Mouse (Mus musculus) urinary bladder, postnatal 10 days (tissue): ENCODE data around the gene Sec16a.
"Not testable (repeated sequence)": the region's sequence is repeated elsewhere in the genome, so short reads cannot be mapped to it uniquely, and the experiment has no call there.

Experiments used
- DNase-seq: peaks from one replicate; pipeline ENCODE4 v3.0.0; 2022; ENCODE audit warnings: low spot score

The Sec16a gene

DNA sequence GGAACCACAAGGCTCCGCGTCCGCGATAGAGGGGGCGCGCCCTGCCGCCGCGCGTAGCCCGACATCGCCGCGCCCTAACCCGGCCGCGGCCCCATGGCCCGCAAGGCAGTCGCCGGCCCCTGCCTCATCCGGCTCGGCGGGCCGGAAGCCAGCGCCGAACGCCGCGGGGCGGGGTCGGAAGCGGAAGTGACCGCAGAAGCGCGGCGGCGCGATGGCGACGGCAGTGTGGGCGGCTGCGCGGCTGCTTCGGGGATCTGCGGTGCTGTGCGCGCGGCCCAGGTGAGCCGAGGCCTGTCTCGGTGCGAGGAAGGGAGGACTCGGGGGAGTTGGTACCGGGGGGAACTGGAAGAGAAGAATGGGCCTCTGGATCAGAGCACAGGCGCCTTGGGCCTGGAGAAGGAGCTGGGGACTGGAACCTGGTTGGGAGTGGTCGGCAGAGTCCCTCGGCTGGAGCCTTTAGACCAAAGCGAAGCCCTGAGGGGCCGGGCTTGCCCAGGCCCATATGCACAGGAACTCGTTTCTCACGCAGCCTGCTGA, 55.8 kb downstream of the Sec16a start, which contains the start of the genes Entr1 and Pmpca:
TSS of gene Entr1 (minus strand) at position 163 of the 537 bp plus-strand sequence.
TSS of gene Pmpca (plus strand) at position 186 of the 537 bp plus-strand sequence.
- peak; percentile 27 for DNase-seq

DNA sequence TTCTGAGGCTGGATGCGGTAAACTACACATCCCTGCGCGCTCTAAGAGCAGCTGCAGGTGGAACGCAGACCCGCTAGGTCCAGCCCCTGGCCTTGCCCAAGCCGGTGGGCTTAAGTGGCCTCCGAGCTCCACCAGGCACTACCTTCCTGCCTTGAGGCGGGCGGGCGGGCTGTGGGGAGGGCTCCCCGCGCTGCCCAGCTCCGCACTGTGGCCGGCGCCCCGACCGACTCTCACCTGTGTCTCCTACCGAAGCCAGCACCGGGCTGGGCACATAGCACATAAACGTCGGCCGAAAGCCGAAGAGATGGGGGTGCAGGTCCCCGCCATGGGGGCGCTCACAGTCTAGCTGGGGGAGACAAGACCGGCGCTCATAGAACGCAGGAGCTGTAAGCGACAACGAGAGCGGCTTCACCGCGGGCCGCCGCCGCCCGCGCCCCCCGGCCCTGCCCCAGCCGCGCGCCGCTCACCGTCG, 56.3 kb downstream of the Sec16a start:
- DNase-seq = no peak

DNA sequence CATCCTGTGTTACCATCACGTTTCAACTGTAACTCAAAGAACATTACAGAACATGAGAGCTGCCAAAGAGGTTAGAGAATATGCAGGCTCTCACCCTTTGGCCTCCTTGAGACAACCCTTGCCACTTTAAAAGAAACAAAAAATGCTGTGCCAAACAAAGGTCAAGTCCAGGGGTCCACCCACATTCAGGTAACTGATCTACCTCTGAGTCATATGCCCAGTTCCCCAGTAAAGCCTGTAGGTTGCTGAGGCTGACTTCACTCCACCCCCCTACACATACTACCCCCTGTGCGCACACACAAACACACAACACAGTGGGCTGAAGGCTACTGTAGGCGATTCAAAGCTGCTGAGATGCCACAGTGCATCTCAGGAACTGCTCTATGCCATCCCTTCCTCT, 57.3 kb downstream of the Sec16a start:
- DNase-seq = no peak

DNA sequence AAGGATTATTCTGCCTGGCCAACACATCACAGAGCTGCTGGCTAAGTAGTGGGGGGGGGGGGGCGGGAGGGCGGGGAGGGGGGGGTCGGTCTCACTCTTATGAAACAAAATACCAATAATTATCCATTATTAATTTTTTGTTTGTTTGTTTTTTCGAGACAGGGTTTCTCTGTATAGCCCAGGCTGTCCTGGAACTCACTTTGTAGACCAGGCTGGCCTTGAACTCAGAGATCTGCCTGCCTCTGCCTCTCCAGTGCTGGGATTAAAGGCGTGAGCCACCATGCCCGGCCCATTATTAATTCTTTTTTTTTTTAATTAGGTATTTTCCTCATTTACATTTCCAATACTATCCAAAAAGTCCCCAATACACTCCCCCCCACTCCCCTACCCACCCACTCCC, 64.1 kb downstream of the Sec16a start:
- not testable (repeated sequence) for DNase-seq

DNA sequence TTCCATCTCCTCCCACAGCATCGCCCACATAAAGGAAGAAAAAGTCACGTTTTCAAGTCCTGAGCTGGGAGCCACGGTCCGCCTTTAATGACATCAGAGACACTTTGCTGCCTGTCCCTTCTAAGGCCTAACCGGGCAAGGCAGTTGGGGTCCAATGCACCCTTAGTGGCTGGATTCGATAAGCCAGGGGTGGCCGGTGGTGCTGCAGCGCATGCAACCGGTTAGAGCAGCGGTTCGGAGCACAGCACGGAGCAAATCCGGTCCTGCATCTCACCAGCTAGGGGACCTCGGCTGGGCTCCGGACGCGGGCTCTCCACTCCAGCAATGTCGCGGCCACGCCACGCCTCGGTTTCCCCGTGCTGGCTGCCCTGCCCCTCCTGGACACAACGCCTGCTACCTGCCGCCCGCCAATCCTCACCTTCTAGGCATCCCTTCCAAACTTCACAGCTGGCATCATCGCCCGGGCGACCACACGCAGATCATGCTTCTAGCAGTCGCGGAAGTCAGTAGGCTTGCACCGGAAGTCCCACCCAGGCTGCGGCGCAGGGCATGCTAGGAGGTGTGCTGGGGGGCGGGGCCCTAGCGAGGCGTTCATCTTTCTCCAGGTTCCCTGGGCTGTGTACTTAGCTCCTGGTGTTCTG, 64.8 kb downstream of the Sec16a start, which contains the start of gene Snapc4:
TSS of gene Snapc4 (minus strand) at position 523 of the 641 bp plus-strand sequence.
- no peak for DNase-seq

DNA sequence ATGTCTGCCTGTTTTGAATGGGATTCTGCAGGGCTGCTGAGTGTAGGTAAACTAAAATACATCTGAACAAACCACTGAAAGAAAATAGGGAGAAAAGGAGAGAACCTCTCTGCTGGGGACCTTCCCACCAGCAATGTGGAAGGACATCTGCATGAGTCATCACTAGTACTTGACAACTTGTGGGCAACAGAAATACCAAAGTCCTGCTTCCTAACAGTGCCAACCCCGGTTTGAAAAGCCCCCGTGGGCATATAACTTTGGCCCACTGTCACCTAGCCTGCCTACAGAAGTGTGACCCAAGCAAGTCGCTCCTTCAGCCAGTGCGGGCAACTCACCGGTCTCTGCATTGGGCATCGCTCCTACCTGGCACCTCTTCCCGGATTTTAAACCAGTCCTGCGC, 72.6 kb downstream of the Sec16a start:
- no peak for DNase-seq

DNA sequence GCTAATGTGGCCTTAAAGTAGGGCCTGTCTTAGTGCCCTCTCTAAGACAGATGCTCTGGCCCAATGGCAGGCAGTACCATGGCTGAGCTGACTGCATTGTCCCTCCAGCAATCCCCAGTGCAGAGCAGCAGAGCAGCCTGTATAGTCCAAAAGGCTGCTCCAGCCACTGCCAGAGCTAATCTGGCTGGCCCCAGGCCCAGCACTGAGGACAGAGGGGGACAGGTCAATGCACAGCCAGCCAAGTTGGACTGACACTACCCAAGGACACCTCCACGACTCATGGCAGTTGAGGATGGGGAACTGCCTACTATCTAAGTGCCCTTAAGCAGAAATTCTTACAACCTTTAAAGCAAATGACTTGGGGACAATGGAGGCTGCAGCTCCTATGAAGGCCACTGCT, 76.4 kb downstream of the Sec16a start:
- no peak for DNase-seq

DNA sequence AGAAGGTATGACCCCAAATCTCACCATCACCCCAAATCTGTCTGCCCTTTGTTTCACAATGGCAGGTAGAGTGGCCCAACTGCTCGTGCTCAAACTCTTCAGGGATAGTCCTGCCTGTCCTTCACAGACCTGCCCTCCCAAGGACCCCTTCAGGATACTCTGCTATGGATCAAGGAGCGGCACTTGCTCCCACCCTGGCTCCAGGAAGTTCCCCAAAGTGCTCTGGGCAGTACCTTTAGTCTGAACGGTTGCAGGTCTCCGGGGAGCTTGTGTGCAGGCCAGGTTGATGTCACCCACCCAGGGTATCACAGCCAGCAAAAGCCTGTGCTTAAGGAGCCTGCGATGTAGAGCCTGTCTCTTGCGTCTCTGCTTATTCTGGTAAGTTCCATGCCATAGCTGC, 77.1 kb downstream of the Sec16a start:
- no peak for DNase-seq

DNA sequence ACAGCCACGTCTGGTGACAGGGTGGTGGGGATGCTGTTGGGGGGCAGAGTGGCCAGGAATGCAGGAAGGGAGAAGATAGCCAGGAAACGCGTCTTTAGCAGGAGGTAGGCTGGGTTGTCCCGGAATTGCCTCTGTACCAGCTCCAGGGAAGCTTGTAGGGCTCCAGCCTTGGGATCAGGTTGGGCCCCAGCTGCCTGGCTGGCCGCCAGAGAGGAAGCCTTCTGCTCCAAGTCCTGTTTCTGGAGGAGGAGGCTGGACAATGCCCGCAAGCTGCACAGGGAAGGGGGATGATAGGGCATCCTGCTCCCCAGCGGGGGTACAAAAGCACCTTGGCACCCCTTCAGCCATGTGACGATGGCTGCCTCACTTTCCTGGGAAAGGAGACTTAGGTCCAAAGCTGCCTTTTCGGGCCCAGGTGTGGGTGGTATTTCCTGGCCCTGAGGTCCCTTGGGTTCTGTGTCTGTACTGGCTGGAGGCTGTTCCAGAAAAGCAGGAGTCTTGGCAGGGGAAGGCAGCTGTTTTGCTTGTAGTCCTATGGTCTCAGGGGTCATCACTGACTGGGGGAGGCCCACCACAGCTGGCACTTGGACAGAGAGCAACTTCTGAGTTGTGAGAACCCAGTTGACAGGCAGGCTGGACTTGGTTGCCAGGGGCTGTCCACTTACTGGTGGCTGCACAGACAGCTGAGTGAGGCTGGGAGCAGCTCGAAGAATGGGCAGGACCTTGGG, 80.1 kb downstream of the Sec16a start:
- no peak for DNase-seq

DNA sequence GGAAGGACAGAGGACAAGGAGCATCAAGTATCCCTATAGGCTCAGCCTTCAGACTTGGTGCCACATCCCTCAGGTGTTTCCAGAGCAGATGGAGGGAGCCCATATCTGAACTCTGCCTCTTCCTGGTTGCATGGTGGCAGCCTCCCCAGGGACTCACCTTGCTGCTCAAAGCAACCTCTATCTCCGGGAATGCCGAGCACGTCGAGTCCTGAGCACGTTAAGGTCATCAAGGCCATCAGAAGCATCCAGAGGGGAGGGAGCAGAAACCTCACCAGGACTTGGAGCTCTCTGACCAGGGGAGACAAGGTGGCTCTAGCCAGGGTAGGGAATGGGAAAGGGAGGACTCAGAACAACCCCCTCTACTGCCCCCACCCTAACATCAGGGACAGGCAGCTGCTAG, 81.5 kb downstream of the Sec16a start:
- no peak for DNase-seq

DNA sequence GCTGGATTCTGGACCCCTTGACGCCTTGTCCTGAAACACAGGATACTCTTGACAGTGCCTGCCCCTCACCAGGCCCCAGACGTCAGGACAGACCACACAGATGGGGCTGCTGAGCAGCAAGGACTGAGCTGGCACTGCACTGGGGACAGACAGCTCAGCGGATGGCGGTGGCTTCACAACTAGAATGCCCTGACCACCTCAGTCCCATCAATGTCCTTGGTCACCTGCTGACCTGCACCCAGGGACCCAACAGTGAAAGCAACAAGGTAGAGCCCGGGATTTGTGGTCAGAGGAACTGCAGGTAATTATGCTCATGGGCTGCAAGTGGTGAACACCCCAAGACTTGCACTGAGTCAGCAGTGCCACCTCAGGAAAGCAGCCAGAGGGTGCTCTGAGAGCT, 82.0 kb downstream of the Sec16a start:
- DNase-seq = no peak

DNA sequence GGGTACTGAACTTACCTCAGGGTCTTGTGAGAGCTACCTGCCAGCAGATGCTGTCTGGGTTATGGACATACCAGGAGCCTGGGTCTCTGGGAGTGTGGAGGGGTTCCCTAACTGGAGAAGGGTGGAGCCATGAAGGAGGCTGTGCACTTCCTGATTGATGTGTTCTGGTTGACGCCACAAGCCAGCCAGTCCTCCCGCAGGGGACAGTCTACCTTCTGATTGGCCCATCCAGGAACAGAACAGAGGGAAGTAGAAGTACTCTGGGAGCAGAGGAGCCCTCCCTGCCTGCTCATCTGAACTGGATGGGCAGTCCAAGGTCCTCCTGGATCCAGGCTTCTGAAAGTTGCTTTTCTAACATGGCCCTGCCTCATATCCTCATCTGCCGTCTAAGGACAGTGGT, 84.2 kb downstream of the Sec16a start, which contains the start of gene Card9:
TSS of gene Card9 (minus strand) at position 147 of the 400 bp plus-strand sequence.
- DNase-seq = no peak

DNA sequence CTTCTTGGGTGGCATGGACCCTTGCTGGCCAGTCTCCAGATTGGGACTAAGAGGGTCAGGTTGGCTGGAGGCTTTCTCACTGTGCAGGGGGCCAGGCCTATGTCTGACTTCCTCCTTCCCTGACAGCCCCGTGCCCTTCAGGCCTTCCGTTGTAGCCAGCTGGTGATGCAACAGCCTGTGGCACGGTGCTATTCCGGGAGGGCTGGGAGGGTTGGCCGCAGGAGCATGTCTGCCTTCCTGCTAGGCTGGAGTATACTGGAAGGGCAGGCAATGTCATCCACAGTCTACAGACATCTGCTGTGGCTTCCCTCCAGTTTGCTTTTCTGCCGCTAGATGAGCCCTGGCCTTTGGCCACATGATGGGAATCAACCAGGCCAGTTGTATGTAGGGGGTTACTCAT, 85.0 kb downstream of the Sec16a start:
- DNase-seq = no peak
